Mouse (Mus musculus) spleen, postnatal 36 days (tissue): Measurements from ENCODE around the gene Npepps.
A peak's percentile ranks its signal among the peaks of the same experiment; 100 is the strongest.

ENCODE experiments used
- DNase-seq, 2 experiments: peaks; one replicate each; pipeline ENCODE4 v3.0.0; 2022; ENCODE audit warnings: low spot score in 2 of 2, mixed read lengths in 1 of 2

The Npepps gene

DNA sequence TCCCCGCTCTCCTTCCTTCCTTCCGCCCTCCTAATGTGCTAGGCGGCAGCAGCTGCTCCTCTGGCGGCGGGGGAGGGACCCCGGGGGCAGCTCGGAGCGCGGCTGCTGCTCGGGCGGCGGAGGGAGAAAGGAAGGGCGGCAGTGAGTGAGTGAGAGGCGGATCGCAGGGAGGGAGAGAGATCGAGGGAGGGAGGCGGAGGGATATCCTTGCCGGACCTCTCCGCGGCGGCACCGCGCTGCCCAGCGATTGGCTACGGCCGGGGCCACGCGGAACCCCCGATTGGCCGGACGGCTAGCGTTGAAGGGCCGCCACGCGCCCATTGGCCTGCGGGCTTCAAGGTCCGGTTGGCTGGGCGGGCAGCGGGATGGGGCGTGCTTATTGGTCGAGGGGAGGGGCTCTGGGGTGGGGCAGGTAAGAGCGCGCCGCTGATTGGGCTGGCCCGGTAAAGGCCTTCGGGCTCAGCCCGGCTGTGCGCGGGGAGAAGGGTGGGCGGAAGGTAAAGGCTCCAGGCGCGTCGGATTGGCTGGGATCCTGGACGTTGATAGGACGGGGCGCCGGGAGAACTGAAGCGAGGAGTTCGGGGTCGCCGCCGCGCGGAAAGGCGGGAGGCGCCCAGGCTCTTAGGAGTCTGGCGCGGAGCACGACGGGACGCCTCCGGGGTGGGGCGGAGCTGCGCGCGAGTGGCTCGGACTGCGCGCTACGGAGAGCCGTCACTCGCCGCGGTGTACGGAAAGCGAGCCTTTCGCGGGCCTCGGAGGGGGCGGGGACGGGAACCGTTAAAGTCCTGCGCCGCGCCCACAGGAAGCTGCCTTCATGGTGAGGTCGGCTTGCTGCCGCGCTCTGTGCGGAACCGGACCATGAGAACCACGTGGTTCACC is 92.4 kb downstream of the Npepps start, which contains the start of gene Kpnb1:
TSS of gene Kpnb1 (minus strand) at position 118 of the 879 bp plus-strand sequence.
- DNase-seq: peak; percentile 99 to 100

DNA sequence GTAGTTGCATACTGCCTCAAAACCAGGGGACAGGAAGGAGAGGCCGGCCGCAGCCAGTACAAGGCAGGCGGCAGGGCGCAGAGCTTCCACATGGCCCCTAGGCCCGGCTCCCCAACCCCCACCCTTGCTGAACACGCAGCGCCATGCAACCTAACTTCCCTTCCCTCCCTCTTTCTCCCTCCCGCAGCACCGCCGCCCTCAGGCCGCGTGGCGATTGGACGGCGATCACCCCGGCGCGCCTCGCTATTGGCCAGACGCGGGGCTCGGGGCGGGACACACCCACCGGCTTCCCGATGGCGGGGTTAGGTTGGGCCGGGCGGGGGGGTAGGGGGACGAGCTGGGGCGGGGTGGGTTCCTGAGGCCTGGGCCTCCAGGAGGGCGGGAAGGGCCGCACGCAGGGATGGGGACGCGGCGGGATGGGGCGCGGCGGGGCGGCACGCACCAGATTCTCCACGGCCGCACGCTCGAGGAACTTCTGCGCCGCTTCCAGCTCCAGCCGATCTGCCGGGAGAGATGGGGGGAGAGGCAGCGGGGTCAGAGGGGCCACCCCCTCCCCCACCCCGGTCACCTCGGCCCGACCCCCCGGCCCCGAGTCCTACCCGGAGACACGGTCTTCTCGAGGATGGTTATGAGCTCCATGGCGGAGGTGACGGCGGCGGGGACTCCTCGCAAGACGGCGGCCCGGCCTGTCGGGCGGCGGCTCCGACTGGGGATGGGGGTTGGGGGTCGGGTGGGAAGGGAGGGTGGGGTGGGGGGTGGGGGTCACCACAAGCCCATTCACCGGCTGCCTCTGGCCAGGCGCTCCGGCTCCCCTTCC is 93.3 kb downstream of the Npepps start:
- peak; percentile 98 to 99 for DNase-seq

DNA sequence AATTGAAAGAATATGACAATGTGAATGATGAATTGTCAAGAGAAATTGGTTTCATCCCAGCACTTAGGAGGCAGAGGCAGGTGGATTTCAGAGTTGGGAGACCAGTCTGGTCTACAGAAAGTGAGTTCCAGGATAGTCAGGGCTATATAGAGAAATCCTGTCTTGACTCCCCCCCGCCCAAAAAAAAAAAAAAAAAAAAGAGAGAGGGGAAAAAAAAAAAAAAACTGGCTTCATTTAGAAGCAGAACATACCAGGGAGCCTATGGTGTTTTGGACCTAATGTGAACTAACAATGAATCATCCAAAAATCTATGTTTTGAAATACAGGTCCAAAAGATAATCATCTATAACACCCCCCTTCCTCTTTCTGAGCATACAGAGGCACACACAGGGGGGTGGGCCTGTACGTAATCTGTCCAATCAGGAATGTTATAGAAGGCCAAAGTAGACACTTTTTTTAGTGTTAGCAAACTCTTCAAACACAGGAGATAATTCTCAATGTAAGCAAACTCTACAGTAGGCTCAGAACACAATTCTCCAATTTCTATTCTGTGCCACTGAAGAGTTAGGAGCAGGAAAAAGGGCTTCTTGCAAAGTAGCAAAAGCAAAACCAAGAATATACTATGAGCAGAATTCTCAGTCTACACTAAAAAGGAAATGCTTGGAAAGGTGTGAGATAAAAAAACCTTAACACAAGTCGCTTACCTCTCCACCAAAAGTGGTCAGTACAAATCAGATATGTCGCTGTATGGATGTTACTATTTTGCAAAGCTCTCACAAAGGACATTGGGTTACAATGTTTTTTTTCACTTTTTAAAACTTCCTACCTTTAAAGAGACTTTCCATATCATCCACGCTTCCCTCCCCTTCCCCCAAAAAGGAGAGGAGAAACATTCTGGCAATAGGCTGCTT is 94.5 kb downstream of the Npepps start:
- DNase-seq: no peak

- no peak for DNase-seq
These were observed 95.6 kb downstream of the Npepps start for GRCm38 (mm10) chr11:97184875-97185274.

- no peak for DNase-seq
These were observed 98.0 kb downstream of the Npepps start for GRCm38 (mm10) chr11:97182446-97182845.

DNA sequence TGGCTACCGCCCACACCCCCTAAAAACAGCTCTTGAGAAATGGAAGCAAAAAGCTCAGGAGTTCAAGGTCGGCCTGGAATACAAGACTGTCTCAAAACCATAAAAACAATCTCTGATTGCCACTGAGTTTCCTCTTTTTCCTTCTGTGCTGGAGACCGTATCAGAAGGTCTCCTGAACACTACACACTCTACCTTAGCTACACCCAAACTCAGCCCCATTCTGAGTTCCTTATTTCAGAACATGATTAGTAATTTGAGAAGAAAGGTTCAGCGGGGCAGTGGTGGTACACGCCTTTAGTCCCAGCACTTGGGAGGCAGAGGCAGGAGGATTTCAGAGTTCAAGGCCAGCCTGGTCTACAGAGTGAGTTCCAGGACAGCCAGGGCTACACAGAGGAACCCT is 99.4 kb downstream of the Npepps start:
- DNase-seq: no peak

- no peak for DNase-seq
These were observed 102.2 kb downstream of the Npepps start for GRCm38 (mm10) chr11:97178198-97178597.

DNA sequence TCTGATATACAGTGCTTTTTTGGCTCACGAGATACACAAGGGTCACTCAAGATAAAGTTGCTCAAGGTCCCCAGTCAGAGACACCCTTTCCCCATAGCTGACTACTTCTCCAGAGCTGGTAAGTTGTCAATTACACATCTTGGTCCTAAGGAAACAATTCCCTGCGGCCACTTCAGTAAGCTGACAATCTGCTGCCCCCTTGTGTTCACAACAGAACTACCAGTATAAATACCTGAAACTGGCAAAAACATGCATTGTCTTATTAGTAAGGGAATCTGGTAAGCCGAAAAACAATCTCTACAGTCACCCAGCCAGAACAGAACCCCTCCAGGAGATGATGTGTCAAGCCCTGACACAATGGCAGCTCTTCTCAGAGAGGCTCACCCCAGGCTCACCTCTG is 103.6 kb downstream of the Npepps start:
- DNase-seq: peak; percentile 14 to 26

- DNase-seq: no peak
These were observed 104.9 kb downstream of the Npepps start for GRCm38 (mm10) chr11:97175499-97175898.

- no peak for DNase-seq
These were observed 120.1 kb downstream of the Npepps start for GRCm38 (mm10) chr11:97160341-97160740.

- DNase-seq: no peak
These were observed 123.4 kb downstream of the Npepps start for GRCm38 (mm10) chr11:97156999-97157398.
